Mouse (Mus musculus) kidney, embryonic 15.5 days (tissue): Measurements from ENCODE around the gene Gm20498. TPM values are rescaled to one million over a fixed set of nuclear protein-coding genes. Genes with fewer than 3 reads are reported as not detected.
A peak's percentile ranks its signal among the peaks of the same experiment; 100 is the strongest.
"Not testable (repeated sequence)": the region's sequence is repeated elsewhere in the genome, so short reads cannot be mapped to it uniquely, and the experiment has no call there.

Experiments
- ATAC-seq: fragments of 200-750 bp; cut with Nextera tagmentation; replicated peaks from 2 replicates; pipeline ENCODE4 v1.8.0; 2017; ENCODE audit warnings: moderate TSS enrichment; ENCODE audit not compliant: low FRiP score
- H3K27ac ChIP-seq: fragments of 300-500 bp; sonication (generic); 2 replicates; pipeline ENCODE4 v1.5.1; 2015; ENCODE audit warnings: mild to moderate bottlenecking, inconsistent platforms
- H3K27me3 ChIP-seq: fragments of 300-500 bp; sonication (generic); 2 replicates; pipeline ENCODE4 v1.6.1; 2015; ENCODE audit warnings: inconsistent platforms
- H3K36me3 ChIP-seq: fragments of 300-500 bp; sonication (generic); 2 replicates; pipeline ENCODE4 v1.6.1; 2015; ENCODE audit warnings: inconsistent platforms
- H3K4me1 ChIP-seq: fragments of 300-500 bp; sonication (generic); 2 replicates; pipeline ENCODE4 v1.6.1; 2015; ENCODE audit warnings: inconsistent platforms
- H3K4me2 ChIP-seq: fragments of 300-500 bp; sonication (generic); 2 replicates; pipeline ENCODE4 v1.6.1; 2015; ENCODE audit warnings: moderate library complexity, mild to moderate bottlenecking, inconsistent platforms
- H3K4me3 ChIP-seq: fragments of 300-500 bp; sonication (generic); replicated peaks from 2 replicates; pipeline ENCODE4 v1.5.1; 2015; ENCODE audit warnings: mild to moderate bottlenecking, inconsistent platforms
- H3K9ac ChIP-seq: fragments of 300-500 bp; sonication (generic); 2 replicates; pipeline ENCODE4 v1.6.1; 2015; ENCODE audit warnings: mild to moderate bottlenecking, inconsistent platforms
- H3K9me3 ChIP-seq: fragments of 300-500 bp; sonication (generic); replicated peaks from 2 replicates; pipeline ENCODE4 v1.6.1; 2016; ENCODE audit warnings: inconsistent platforms
- WGBS: fragments of 180-500 bp; shearing (Covaris S2); methylation state at CpG from one replicate; pipeline ENCODE4 v1.1.7; 2015; ENCODE audit warnings: mixed read lengths; 5-methylcytosine and 5-hydroxymethylcytosine counted together
- polyA plus RNA-seq: library from polyadenylated mRNA; unstranded; fragments of >200 nt; fragmentation: Nextera tagmentation; extraction: Ambion mirVana; gene quantifications from 2 replicates; pipeline ENCODE4 v1.2.1, GENCODE M21; 2015

The Gm20498 gene
- polyA plus RNA-seq, 1 experiment from 2014 or later = 28.8 TPM

DNA sequence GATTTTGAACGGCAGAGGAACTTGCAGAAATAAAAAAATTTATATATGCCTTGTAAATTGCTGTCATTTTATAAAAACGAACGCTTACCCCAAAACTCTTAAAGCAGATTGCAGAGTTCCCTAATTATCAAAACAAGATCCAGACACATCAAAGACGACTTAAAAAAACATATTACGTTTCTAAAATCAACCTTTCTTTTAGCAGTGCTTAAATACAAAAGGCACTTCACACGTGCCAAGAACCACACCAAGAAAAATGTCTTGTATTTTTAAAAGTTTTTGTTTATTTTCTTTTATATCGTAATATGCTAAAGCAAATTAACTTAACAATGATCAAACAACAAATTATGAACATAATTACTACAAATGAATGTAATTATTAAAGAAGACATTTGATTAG lies 48.5 kb downstream of the Gm20498 start:
- 2% methylated on average over 7 of the region's 7 CpGs for WGBS
- Histone ChIP-seq H3K27me3 (no peaks in the 10 kb centered on the region), H3K9ac (peak overlapping the region; percentile 53), H3K36me3 (no peaks in the 10 kb centered on the region), H3K4me1 (0 out of 2 replicates have a peak, but pooled peaks cover 4% of the 10 kb centered on the region), H3K9me3 (no peaks in the 10 kb centered on the region), H3K27ac (peak overlapping the region; percentile 94), H3K4me2 (peak overlapping the region; percentile 64), H3K4me3 (peak overlapping the region; percentile 64)
- ATAC-seq = no peak

DNA sequence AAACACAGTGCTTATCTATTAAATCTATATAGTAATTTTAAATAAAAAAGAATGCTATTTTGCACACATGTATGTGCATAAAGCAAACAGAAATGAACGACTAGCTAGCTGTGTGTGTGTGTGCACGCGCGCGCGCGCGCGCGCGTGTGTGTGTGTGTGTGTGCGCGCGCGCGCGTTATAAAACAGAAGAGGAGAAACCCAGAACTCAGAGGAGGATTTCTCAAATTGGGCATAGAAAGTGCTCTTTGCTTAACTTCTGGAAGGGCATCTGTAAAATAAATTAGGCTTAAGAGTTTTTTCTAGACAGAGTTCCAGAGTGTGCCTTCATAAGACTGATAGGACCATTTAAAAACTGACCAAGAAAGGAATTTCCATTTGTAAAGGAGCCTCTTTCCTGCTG lies 49.0 kb downstream of the Gm20498 start:
- H3K4me2 ChIP-seq = peak overlapping the region; percentile 64
- ATAC-seq = no peak
- no peaks in the 10 kb centered on the region for H3K9me3 ChIP-seq
- WGBS = 54% methylated on average over 17 of the region's 17 CpGs
- H3K4me3 ChIP-seq = peak overlapping the region; percentile 64
- no peaks in the 10 kb centered on the region for H3K27me3 ChIP-seq
- 0 out of 2 replicates have a peak, but pooled peaks cover 4% of the 10 kb centered on the region for H3K4me1 ChIP-seq
- H3K36me3 ChIP-seq = no peaks in the 10 kb centered on the region
- no peak overlapping the region for H3K27ac ChIP-seq
- peak overlapping the region; percentile 53 for H3K9ac ChIP-seq

DNA sequence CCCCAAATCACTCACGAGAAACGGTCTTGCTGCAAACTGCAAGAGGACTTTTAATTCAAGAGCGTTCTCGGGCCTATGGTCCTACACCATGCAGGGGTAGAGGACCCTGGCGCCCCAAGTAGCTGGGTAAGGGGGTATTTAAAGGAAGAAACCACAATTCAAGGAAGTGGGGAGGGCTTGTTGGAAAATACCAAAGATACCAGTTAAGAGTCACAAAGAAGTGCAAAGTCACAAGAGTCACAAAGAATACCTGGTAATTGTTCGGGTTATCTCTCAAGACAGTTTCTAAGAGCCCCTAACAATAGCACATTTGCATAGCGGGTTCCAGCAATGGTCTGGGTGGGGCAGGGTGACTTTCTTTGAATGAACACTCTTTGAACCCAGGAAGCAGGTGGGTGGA lies 73.7 kb downstream of the Gm20498 start:
- H3K9me3 ChIP-seq, H3K27ac ChIP-seq, H3K27me3 ChIP-seq, H3K36me3 ChIP-seq, H3K9ac ChIP-seq, H3K4me2 ChIP-seq, H3K4me3 ChIP-seq, H3K4me1 ChIP-seq, ATAC-seq: not testable (repeated sequence)
- 96% methylated on average over 7 of the region's 7 CpGs for WGBS

DNA sequence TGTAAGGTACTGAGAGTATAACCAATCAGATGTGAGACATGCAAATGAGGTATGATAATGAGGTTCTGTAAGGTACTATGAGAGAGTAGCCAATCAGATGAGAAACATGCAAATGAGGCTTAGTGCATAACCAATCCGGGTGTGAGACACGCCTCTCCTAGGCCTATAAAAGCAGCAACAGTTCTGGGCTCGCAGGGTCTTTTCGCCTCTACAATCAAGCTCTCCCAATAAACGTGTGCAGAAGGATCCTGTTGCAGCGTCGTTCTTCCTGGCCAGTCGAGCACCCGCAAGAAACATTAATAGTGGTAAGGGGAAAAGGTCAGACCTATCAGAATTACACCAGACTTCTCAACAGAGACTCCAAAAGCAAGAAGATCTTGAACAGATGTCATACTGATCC lies 93.7 kb downstream of the Gm20498 start:
- not testable (repeated sequence) for H3K27me3 ChIP-seq, H3K9ac ChIP-seq, H3K4me2 ChIP-seq, H3K4me3 ChIP-seq, ATAC-seq, H3K36me3 ChIP-seq, H3K27ac ChIP-seq, H3K9me3 ChIP-seq, H3K4me1 ChIP-seq
- WGBS = 89% methylated on average over 9 of the region's 9 CpGs

DNA sequence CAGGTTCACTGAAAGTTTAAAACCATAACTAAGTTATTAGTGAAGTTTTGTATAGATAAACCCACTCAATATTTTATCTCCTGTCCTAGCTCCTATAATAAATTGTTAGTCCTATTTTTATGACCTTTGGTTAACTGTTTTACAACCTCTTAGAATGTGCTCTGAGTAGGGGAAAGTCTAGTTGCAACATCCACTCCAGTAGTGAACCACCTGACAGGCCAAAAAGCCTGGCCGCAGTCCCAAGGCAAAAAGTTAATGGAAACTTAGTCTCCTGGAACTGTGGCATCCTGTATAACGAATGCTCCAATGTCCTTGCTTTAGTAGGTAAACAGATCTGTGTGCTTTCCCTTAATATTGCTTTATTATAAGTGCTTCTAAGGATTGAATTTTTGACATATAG lies 97.9 kb downstream of the Gm20498 start:
- WGBS = 60% methylated on average over 2 of the region's 2 CpGs
- H3K9me3 ChIP-seq, ATAC-seq, H3K4me2 ChIP-seq, H3K9ac ChIP-seq, H3K4me3 ChIP-seq, H3K27me3 ChIP-seq, H3K4me1 ChIP-seq, H3K27ac ChIP-seq: not testable (repeated sequence)
- peaks cover 21% of the 10 kb centered on the region for H3K36me3 ChIP-seq

DNA sequence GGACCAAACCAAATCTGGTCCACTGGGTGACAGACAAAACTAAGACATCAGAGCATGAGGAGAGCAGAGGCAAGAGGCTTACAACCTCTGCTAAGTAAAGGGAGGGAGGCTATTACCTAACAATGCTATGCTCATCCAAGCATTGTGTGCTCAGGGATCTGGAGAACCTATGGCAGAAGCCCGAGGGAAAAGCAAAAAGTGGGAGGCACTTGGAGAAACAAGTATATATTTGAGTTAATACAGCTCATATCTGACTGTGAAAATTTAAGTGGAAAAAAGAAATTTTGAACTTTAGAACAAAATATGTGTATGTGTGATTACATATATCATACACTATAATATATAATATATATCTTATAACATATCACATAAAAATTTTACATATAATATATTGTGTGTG lies 110.9 kb downstream of the Gm20498 start, which contains the start of gene Adam4:
Adam4 (minus strand) TSS at position 101 of the 400 bp plus-strand sequence.
- H3K4me2 ChIP-seq = no peak within 1 kb of the TSS
- no peak within 1 kb of the TSS for H3K9ac ChIP-seq
- no peaks in the 10 kb centered on the region for H3K27me3 ChIP-seq
- peaks cover 25% of the 10 kb centered on the region for H3K9me3 ChIP-seq
- no peak within 1 kb of the TSS for H3K27ac ChIP-seq
- peaks cover 25% of the 10 kb centered on the region for H3K36me3 ChIP-seq
- no peak for ATAC-seq
- WGBS = 86% methylated on average over 1 of the region's 1 CpGs
- H3K4me3 ChIP-seq = no peak within 1 kb of the TSS
- no peaks in the 10 kb centered on the region for H3K4me1 ChIP-seq

DNA sequence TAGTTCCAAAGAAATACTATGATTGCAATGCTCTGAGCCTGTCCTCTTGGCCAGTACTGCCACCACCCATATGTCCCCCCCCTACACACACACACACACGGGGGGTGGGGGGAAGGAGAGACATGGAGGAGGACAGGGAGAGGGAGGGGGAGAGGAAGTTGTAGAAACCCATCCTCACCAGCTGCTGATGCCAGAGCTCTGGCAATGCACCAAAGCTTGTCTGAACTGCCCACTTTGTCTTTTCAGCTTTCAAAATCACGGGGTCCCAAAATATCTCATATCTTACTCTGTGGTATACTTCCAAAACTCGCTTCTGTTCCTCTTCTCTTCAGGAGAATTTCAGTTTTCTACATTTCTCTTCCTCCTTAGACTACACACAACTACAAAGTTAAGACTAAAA lies 119.5 kb downstream of the Gm20498 start:
- WGBS = 82% methylated on average over 3 of the region's 3 CpGs
- H3K36me3 ChIP-seq = no peaks in the 10 kb centered on the region
- no peak overlapping the region for H3K9ac ChIP-seq
- no peak overlapping the region for H3K4me3 ChIP-seq
- no peak overlapping the region for H3K27ac ChIP-seq
- no peak for ATAC-seq
- H3K9me3 ChIP-seq = no peaks in the 10 kb centered on the region
- H3K4me2 ChIP-seq = no peak overlapping the region
- no peaks in the 10 kb centered on the region for H3K4me1 ChIP-seq
- no peaks in the 10 kb centered on the region for H3K27me3 ChIP-seq

DNA sequence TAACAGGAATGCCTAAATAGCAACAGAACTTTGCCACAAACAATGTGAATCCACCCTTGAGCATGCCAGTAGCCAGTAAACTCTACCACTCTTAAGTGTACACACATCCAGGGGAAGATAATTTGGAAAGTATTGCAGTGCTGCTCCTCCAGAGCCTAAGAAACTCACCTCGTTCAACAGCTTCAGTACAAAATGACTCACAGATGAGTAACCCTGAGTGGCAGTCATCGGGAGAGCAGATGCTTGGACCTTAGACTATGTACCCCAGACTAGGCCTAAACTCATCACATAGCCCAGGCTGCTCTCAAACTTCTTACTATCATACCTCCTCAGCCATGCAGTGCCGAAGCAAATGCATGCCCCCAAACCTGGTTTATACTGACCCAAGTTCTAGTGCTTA lies 123.7 kb downstream of the Gm20498 start:
- no peak overlapping the region for H3K4me3 ChIP-seq
- H3K27me3 ChIP-seq = no peaks in the 10 kb centered on the region
- no peaks in the 10 kb centered on the region for H3K9me3 ChIP-seq
- no peak for ATAC-seq
- no peaks in the 10 kb centered on the region for H3K36me3 ChIP-seq
- no peaks in the 10 kb centered on the region for H3K4me1 ChIP-seq
- no peak overlapping the region for H3K27ac ChIP-seq
- 92% methylated on average over 3 of the region's 3 CpGs for WGBS
- no peak overlapping the region for H3K4me2 ChIP-seq
- no peak overlapping the region for H3K9ac ChIP-seq

DNA sequence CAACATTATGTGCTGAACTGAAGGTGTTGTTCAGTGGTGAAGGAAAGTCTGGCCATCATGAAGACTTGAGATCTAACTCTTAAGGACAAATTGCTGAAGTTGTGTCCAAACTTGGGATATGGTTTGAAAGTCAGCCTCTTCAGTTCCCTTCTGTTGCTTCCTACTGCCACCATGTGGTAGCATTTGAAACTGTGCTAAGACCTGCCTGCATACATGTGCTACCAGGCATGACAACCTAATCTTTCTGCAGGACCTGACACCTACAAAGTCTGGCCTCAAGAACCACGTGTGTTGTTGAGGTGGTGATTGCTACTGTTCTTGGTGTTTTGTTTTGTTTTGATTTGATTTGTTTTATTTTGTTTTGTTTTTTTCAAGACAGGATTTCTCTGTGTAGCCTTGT lies 130.5 kb downstream of the Gm20498 start:
- H3K4me3 ChIP-seq = no peak overlapping the region
- no peak overlapping the region for H3K27ac ChIP-seq
- no peak overlapping the region for H3K9ac ChIP-seq
- 14% methylated on average over 1 of the region's 1 CpGs for WGBS
- 0 out of 2 replicates have a peak, but pooled peaks have one; percentile 67 for ATAC-seq
- H3K4me1 ChIP-seq = no peaks in the 10 kb centered on the region
- H3K4me2 ChIP-seq = no peak overlapping the region
- no peaks in the 10 kb centered on the region for H3K36me3 ChIP-seq
- H3K9me3 ChIP-seq = no peaks in the 10 kb centered on the region
- H3K27me3 ChIP-seq = no peaks in the 10 kb centered on the region

DNA sequence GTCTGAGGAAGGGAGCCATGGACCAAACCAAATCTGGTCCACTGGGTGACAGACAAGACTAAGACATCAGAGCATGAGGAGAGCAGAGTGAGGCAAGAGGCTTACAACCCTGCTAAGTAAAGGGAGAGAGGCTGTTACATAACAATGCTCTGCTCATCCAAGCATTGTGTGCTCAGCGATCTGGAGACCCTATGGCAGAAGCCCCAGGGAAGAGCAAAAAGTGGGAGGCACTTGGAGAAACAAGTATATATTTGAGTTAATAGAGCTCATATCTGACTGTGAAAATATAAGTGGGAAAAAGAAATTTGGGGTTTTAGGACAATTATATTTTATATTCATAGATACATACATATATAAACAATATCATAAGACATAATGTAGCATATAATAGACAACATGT lies 153.3 kb downstream of the Gm20498 start, which contains the start of gene Gm4787:
Gm4787 (minus strand) TSS at position 101 of the 400 bp plus-strand sequence.
- WGBS = 82% methylated on average over 1 of the region's 1 CpGs
- not testable (repeated sequence) for H3K27me3 ChIP-seq, H3K9me3 ChIP-seq, H3K27ac ChIP-seq, H3K4me3 ChIP-seq, H3K36me3 ChIP-seq, H3K4me2 ChIP-seq, H3K4me1 ChIP-seq, ATAC-seq, H3K9ac ChIP-seq

DNA sequence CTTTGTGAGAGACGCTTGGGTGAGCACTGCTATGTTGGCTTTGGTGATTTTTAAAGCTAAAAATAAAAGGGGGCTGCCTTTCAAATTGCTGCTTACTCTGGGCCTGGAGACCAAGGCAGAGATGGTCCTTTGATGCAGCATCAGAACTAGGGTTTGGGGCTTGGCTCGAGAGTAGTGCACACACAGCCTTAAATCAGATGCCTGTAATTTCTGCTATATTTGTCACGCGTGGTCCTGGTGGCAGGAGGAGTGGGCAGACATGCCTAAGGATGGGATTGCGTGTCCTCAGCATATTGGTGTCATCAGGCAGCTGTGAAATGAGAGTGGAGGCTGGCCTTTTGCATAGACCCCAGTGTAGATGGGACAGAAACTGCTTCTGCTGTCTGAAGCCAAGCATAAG lies 198.9 kb downstream of the Gm20498 start:
- 70% methylated on average over 5 of the region's 5 CpGs for WGBS
- no peak for ATAC-seq
- Histone ChIP-seq H3K4me2 (peak overlapping the region; percentile 99; the same call in 1 of the 2 replicates), H3K4me3 (no peak overlapping the region), H3K27me3 (peaks cover 54% of the 10 kb centered on the region), H3K4me1 (peaks cover 21% of the 10 kb centered on the region), H3K27ac (no peak overlapping the region), H3K36me3 (no peaks in the 10 kb centered on the region), H3K9me3 (no peaks in the 10 kb centered on the region), H3K9ac (no peak overlapping the region)

DNA sequence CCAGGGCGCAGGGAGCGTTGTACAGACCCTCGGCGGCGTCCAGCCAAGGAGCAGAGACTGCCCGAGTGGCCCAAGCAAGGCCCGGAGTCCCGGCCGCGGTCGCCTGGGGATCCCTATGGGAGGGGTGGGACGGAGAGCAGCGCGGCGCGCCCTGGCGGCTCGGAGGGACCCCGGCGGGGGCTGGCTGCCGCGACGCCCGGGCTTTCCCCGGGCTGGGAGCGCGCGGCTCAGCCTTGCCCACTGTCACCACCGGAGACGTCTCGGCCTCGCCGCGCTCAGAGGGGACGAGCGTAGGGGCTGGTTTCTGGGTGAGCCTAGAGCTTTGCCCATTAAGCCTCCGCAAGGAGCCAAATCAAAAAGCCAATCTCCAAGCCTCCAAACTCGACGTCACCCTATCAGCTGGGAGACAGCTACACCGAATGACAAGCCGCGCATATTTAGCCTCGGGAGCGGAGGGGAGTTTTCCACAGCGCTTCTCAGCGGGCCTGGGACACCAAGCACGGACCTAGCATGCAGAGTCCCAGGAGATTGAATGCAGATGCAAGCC lies 199.8 kb downstream of the Gm20498 start, which contains the start of gene Slc8a3:
Slc8a3 (minus strand) TSS at position 306 of the 547 bp plus-strand sequence.
- Histone ChIP-seq H3K4me1 (peaks cover 21% of the 10 kb centered on the region), H3K27ac (no peak within 1 kb of the TSS), H3K4me2 (peak within 1 kb of the TSS; percentile 99), H3K9me3 (no peaks in the 10 kb centered on the region), H3K9ac (peak within 1 kb of the TSS; percentile 51), H3K27me3 (peaks cover 54% of the 10 kb centered on the region), H3K4me3 (peak within 1 kb of the TSS; percentile 57), H3K36me3 (no peaks in the 10 kb centered on the region)
- ATAC-seq = peak; percentile 75
- WGBS = under 1% methylated on average over 44 of the region's 47 CpGs
